Mouse (Mus musculus) spleen, adult 18-20 months (tissue): ENCODE measurements around the gene Dlg2.

Source experiments
- DNase-seq, 2 experiments: peaks; one replicate each; pipeline ENCODE4 v3.0.0; 2022; ENCODE audit warnings: mixed read lengths in 2 of 2

The Dlg2 gene

DNA sequence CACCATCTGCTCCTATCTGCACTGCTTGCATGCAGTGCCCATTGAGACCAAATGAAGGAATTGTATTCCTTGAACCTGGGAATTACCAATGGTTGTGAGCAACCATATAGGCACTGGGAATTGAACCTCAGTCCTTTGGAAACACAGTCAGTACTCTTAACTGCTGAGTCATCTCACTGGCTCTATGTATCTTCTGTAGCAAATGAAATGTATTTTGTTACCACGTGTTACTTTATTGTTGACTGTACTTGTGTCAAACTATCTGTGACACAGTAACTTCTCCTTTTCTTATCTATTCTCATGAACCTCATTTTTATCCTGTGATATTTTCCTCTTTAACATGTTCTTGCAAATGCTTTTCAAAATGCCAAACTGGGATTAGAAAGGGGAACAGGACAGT is 1722.7 kb downstream of the Dlg2 start:
- DNase-seq = no peak

DNA sequence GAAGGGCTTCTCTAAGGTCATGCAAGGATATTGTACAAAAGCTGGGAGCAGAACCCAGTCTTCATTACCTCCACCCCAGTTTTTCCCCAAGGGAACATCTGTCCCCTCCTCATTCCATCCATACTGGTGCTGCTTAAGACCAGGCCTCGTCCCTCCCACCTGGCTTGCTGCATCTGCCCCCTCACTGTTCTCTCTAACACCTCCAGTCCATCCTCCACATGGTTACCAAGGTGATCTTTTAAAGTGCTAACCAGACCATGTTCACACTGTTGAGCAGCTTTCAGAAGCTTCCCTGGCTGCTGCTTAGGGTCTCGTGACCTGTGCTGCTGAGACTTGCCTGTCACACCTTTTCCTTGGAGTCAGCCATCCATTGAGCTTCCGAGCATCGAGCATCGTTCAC is 1734.2 kb downstream of the Dlg2 start:
- no peak for DNase-seq

DNA sequence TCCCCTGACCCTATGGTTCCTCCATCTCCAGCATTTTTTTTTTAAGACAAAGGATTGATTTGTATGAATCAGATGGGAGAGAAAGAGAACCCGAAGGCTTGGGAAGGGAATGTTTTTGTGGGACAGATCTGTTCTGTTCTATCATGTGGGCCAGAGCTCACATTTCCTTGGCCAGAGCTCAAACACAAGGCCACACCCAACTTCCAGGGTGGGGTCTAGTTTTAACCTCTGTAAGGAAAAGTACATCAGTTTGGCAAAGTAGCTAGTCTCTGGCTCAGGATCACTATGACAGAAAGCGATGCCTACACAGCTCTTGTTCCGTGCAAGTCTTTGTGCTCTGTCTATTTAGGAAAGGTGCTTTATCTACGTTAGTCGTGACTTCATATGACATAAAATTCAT is 1737.3 kb downstream of the Dlg2 start:
- DNase-seq = no peak

DNA sequence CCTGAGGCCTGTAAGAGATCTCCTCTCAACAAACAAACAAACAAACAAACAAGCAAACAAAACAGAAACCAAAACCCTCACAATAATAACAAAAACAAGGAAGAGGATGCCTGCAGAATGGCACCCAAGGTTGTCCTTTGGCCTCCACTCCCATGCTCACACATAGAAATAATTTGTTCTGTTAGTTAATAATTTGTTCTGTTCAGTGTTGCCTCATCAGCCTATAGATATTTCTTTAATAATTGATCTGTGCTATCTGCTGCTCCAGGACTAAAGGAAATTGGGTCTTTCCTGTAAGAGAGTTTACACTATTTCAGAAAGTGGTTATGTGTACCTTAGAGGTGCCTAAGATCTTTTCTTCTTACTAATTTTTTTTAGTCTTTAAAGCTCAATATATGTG is 1741.7 kb downstream of the Dlg2 start:
- DNase-seq = no peak

DNA sequence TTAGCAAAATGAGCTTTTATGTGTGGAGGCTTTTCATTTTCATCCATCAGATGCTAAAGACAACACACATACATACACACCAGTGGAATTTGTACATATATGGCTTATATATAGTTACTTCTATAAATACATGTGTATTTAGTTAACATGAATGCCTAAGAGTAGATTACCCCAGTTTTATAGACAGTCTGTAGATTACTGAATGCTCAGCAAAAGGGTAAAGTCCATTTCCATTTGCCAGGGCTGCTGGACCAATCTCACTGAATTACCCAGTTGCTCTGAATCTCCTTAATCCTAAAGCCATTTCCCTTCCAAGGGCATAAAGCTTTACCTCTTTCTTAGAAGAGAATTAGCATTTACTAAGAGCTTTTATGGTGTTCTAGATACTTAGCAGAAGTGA is 1744.1 kb downstream of the Dlg2 start:
- DNase-seq = no peak

DNA sequence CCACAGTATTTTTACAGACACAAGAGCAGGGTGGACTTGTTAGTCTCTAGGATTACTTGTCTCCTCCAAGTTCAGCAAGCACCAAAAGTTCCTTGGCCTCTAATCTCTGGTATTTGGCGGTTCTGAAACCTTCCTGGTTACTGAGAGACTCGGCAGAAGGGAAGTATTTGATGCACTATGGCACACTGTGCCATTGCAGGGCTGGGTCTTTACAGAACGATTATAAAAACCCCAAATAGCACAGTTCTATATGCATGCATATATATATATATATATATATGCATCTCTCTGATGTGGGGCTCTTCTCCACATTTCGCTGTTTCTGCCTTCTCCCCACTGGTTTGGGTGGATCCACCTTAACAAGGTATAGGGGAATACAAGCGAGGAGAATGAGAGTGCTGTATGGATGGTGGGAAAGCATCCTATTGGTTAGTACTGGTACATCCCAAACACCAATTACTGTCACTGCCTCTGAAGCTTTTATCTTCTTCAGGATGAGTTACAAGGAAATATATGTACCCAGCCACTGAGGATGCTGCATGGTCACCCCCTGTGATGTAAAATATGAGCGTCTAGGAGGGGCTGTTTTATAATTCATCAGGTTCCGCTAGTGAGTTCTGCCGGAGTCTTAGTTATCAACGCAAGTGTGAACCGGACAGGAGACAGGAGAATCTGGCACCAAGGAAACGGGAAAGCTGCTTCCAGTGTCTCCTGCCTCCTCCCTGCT is 1758.2 kb downstream of the Dlg2 start:
- DNase-seq = no peak

DNA sequence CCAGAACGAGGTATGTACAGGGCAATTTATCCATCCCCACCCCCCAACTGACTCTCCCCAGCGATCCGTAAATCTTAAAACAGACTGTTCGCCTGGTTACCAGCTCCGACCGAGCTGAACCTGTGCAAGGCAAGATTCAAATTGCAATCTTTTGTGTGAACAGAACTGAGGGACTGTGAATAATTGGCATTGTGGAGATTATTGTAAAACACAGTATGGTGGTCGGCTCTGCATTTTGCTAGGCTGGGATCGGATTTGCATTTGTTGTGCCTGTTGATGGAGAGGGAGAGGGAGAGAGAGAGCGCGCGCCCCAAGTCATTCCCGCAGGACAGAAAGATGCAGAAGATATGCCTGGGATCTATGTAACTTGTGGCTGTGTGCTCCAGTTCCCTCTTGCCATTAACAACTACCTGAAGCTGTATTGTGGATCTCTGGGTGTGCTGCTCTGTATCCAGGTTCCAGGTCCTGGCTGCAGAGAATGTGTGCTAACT is 1759.1 kb downstream of the Dlg2 start:
- DNase-seq = no peak

DNA sequence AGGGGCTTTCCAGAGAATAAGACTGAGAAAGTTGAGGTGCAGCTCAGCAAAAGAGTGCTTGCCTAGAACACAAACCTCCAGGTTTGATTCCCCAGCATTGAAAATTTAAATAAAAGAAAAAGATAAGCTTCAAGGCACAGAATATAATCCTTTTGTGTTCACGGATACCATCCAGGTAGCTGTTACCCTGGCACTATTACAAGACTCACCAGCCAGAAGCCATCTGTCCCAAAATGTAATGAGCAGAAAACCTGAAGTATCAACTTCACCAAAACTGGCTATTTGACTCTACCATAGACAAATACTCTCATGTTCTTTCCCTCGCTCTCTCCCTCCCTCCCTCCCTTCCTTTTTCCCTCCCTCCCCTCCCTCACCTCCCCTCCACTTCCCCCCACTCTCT is 1764.4 kb downstream of the Dlg2 start:
- DNase-seq = no peak

DNA sequence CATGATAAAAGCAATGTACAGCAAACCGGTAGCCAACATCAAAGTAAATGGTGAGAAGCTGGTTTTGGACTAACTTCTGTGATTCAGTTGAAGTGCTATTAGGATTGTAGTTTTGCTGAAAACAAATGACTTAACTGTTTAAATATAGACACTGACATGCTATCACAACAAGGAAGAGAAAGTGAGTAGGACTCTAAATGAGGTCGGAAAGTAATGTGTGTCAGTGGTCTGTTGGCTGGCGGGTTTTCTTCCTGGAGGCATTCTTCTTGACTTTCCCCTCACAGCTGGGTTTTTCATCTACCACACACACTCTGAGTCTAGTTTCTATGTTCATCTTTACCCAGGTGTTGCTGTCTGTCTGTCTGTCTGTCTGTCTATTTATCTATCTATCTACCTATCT is 1771.1 kb downstream of the Dlg2 start:
- DNase-seq = no peak

DNA sequence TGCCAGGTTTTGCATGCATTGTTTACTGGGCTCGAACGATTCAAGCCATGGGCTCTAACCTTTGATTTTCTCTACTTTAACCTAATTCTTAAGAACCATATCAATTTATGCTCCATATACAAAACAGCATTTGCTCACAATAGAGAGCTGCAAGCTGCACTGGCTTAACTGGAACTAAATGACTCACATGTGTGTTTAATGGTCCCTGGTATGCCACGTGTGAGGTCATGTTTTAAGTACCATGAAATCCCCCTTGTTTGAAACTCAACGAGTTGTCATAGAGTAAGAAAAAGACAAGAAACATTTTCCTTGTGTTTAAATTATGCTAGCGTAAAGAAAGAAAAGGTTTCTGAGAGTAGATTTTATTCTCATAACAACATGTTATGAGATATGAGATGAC is 1772.1 kb downstream of the Dlg2 start:
- DNase-seq = no peak

DNA sequence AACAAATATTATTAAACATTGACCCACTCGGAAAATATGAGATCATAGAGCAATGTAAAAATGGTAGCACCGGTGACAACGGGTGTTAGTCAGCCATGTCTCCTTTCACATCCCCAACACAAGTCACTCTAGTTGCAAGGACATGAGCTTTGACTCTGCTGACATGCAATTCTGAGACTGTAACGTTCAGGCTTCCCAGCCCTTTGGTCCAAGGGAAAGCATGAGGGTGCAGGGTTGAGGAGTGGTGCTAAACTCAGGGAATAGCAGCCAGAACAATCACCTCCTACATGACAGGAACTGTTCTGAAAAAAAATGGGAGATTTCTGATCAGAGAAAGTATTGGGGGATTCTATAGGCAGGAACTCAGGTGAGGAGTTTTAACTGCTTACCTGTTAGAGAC is 1781.7 kb downstream of the Dlg2 start:
- DNase-seq = no peak

DNA sequence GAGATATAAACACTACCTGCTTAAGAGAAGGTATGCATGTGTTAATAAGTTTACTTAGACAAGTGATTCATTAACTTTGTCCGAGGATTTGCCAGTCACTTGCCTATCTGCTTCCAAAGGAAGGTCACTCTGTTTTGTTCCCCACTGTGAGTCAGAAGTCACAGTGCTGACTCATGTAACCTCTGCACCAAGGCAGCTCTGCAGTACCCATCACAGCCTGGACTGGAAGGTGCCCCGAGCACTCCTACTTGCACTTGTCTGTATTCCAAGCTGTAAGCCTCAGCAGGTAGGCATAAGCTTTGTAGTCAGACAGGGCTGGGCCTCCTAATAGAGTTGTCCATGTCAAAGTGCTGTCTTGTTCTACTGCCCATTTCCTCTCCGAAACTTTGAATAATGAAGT is 1782.2 kb downstream of the Dlg2 start:
- no peak for DNase-seq

DNA sequence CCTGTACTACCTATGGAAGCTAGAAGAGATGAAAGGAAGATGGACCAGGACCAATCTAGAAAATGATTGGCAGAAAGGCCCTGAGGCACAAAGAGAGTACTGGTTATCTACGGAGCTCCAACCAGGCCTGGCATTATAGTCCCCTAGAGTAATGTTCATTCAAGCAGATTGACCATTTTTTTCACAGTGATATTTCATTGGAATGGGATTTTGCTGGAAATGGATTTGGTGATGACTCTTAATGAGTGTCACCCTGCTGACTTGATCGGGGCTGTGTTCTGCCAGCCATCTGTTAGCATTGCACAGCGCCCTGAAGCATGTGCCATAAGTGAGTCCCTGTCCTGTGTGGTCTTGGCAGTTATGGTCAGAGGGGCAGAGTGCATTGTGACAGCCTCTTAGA is 1787.9 kb downstream of the Dlg2 start:
- DNase-seq = no peak

DNA sequence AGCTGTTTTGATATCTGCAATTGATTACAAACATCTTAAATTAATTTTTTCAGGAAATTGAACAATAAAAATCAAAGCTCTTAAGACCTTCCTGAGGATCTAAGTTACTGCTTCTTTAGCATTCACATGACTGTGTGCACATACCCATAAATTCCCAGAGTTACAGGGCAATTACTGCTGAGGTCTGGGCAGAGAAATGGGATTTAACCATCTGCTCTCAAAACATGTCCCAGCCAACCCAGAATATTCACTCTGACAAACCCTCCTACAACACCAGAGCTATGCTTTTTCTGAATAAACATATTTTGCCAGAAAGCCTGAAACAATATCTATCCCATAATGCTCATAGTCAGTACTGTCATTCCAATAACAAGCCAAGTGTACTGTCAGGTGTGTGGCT is 1788.5 kb downstream of the Dlg2 start:
- DNase-seq = no peak

DNA sequence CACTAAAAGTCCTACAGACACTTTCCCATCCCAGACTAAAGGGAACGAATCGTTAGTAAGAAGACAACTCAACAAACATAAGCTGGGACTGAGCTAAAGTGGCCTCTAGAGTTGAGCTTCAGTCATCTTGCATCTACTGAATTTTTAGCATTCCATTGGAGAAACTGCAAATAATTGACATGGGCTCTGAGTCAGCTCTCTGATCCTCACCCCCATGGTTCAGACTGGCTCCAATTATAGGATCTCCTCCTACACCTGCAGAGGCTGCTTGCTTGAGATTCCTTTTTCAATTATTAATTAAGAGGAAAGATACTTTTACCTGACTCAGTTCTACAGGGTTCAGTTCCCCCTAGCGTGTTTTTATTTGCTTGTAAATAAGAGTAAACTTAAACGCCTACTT is 1798.9 kb downstream of the Dlg2 start:
- no peak for DNase-seq

DNA sequence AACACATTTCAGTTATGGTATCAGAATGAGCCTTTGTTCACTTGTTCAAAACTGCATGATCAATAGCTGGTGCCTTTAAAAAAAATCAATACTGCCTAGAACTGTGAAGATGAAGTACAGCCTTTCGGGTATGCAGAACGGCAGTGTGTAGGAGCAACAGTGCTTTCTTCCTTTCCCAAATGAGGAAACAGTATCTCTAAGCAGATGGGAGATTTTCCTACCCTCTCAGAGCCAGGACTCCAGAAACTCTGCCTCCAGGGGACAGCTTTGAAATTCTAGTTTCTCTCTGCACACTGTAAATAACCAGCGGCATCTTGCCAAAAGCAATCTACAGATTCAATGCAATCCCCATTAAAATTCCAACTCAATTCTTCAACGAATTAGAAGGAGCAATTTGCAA is 1801.2 kb downstream of the Dlg2 start:
- DNase-seq = no peak

DNA sequence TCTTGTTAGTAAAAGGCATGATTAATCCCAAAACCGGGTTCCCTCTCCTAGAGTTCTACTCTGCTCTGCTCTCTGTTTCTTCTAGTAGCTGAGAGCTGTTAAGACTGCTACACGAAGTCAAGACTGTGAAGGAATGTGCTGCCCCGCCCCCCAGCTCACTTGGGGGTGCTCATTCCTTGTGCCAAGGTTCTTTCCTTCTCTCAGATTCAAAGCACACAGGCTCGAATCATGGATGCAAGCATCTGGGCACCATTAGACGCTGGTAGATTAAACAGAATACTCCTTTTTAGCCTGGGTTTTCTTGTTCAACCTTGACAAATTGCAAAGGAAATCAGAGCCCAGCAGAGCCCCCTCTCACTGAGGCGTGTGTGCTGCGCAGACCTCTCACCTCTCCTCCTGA is 1804.5 kb downstream of the Dlg2 start:
- no peak for DNase-seq

DNA sequence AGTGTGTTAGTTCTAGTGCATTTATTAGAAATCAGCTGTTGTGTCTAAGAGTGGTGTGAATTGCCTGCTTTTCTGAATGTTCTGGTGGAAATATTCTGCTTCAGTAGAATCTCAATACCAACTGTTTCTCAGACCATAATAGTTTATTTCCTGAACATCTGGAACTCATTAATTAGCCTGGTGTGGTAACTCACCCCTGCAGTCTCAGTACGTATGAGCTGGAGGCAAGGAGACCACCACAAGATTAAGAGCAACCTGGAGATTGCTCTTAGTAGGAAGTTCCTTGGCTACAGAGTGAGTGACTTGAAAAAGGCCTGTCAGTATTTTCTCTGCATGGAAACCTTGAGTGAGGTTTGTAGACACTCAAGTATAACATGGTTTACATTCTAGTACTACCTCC is 1810.6 kb downstream of the Dlg2 start:
- DNase-seq = no peak

DNA sequence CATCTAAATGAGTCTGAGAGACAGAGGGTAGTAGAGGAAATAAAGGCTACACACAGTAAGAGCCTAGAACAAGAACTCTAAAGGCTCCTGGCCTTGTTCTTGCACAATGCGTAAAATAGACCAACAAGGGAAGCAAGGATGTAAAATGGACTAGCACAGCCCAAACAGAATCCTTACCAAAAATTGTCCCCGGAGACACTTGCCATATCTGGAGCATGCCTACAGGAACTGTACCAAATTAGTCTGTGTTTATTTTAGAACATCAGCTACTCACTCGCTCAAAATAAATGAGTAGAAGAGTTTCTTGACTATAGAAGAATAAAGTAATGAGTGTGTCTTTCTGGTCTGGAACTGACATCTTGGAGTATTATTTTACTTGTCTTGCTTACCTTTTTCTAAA is 1812.3 kb downstream of the Dlg2 start:
- DNase-seq = no peak

DNA sequence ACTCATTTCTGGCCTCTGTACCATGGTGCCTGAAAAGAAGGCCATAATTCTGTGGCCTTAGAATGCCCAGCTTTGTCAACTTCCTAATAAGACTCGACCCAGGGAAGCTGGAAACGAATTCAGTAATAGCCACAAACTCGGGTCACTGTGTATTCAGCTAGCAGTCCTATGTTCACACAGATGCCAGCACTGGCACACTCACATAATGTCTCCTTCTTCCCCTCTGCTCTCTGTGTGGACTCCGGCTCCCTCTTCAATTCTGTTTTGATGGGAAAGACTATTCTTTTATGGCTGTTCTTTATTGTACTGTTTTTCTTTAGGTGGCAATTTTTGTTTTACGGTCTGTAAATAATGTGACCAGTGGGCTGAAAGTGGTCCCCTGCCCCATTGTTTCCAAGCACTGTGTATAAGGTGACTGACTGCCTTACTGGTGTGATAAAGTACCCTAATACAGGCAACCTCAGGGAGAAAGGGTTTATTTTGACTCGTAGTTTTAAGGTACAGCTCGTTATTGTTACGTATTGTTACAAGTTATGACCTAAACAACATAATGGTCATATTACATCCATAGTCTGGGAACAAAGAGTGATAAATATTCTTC is 1816.5 kb downstream of the Dlg2 start:
- no peak for DNase-seq

DNA sequence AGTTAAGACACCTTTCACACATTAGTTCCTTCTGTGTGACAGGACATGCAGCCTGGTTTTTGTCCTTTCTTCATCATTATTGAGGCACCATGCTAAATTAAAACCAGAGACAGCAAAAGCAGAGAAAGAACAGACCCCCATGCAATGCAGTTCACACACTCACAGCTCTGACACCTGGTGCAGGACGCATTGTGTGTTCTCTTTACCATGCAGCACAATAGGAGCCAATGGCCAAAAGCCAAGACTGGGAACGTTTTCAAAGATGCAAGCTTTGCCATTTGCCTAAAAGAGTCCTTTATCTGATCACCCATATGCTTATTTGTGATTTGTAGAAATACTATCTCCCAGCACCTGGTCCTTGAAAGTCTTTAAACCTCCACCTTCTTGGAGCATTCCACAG is 1824.6 kb downstream of the Dlg2 start:
- DNase-seq = no peak

DNA sequence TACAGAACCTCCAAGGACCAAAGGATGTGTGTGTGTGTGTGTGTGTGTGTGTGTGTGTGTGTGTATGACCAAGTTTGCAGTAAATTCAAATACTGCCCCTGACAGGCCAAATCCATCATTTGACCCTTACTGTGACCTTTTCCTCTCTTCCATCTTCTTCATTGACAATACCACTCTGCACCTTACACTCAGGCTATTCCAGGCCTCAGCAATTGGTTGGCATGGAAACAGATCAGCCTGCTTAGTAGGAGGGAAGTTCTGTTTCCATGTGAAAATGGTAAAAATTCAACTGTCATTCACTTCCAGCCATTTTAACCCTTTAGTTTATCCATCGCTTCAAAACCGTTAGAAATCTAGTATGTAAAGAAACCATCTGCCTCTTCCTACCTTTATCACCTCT is 1831.2 kb downstream of the Dlg2 start:
- no peak for DNase-seq

DNA sequence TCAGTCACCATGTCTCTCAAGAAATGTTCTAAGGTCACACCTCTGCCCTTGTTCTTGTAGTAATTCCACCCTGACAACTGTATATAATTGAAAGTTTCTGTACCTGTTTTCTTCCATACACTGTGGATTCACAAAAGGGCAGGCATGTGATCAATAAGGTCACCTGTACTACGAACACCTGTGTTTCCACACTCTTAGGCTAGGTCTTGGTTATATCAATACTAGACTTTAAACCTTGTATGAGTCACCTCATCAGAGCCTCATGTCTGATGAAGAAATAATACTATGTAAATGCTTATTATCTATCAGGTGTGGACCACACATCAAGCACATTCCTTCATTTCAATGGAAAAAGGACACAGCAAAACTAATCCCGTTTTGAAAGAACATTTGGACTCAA is 1831.7 kb downstream of the Dlg2 start:
- DNase-seq = no peak

DNA sequence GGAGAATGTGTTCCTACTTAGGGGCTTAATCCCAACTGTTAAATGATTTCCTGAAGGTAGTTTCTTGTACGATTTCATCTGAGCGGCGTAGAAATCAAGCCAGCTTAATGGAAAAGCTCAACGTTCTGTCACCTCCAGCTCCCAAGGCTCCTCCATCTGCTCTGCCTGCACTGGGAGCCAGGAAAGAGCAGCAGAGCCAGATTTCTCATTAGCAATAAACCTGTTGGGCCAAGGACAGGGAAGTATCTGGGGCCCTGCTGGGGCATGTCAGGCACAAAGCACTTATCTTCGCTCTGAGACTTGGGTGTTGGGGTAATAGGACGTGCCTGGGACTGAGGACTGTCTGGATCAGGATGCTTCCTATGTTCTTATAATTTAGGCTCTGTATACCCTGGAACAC is 1839.9 kb downstream of the Dlg2 start:
- DNase-seq = no peak

DNA sequence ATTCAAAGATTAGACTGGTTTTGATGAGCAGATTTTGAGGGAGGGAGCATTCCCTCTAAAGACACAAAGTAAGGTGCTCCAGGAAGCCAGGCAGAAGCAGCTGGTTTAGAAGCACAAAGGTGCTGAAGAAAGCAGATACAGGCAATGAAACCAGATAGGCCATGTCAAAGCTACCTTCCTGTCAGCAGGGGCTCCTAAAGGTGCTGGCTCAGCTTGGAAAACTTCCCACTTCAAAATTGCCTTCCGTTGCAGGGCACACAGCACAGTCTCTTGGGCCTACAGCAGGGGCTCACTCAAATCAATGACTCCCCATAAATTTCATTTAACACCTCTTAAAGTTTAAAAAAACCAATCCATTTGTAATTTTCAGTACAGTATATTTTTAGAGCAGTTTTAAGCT is 1843.0 kb downstream of the Dlg2 start:
- no peak for DNase-seq
